8 mouse cellular contexts compared by ENCODE assay signal in the genomic region with DNA sequence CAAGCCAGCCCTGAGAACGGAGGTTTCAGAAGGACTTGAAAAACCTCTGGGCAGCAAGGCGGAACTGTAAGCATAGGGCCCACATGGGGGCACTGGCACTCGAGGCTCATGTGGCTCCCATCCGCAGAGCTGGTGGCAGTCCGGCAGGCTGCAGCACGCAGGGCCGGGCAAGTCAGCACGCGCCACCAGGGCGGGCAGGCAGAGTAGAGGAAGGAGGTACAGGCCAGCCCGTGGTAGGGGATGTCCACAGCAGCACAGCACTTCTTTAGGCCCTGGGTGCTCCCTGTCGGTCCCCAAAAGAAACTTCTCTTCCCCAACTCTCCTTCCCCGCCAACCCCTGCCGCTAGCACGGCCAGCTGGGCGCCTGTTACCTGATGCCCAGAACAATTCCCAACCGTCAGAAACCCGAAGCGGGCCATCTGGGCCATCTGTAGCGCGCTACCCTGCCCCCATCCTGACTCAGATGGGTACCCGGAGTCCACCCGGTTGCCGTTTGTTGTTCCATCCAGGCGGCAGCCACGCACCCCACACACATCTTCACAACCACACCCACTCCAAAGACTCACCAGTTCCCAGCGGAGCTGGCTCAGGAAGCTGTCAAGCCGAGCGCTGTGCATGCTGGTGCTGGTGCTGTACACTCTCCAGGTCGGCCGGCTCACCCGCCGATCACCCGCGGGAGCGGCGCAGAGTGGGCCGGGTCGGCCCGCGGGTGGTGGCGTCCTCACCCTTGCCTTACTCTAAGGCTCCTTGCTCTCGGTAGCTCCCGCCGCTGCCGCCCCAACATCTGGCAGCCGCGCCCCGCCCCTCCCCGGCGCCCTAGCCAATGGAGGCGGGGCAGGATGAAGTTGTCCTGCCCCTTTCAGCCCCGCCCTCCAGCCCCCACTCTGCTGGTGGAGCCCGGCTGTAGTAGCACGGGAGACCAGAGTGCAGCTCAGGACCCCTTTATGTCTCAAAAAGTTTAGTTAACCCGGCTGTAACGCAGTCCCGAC. TPM values are rescaled to one million over a fixed set of nuclear protein-coding genes. Genes with fewer than 3 reads are reported as not detected.
DNase-seq lines count a peak whose midpoint lies in the region; ATAC-seq and TF ChIP-seq lines count a peak whose summit lies in the region.

Inka1 (minus strand) TSS at position 749 of the 989 bp plus-strand sequence.

- H3K27me3 ChIP-seq in hindbrain, embryonic 15.5 days, result peaks cover 8% of the 10 kb centered on the region

- H3K27ac ChIP-seq in gastrocnemius, adult 2 months, result peak within 1 kb of the TSS; percentile 89
- peak within 1 kb of the TSS; percentile 67 for H3K27ac ChIP-seq in hindbrain, embryonic 15.5 days (replicated peaks)
- peak within 1 kb of the TSS; percentile 87 for H3K27ac ChIP-seq in left cerebral cortex, adult 2 months

- peak; percentile 77 for ATAC-seq in activated CD4-positive, CD25-positive, alpha-beta regulatory T cell, adult 4 months
- peak; percentile 26 for ATAC-seq in common myeloid progenitor, adult 5-6 weeks (replicated peaks; ENCODE audit: low read depth, poor library complexity, severe bottlenecking)
- ATAC-seq in hindbrain, embryonic 15.5 days (ENCODE audit: low FRiP score, low read depth), result peak; percentile 68
- peak; percentile 67 for ATAC-seq in megakaryocyte, adult 5-6 weeks (ENCODE audit: poor library complexity, severe bottlenecking)

- peak within 1 kb of the TSS; percentile 91 for H3K4me2 ChIP-seq in hindbrain, embryonic 15.5 days

- H3K9ac ChIP-seq in hindbrain, embryonic 15.5 days, result peak within 1 kb of the TSS; percentile 61

- peak within 1 kb of the TSS; percentile 73 for H3K4me3 ChIP-seq in gastrocnemius, adult 2 months
- H3K4me3 ChIP-seq in hindbrain, embryonic 15.5 days, result peak within 1 kb of the TSS; percentile 75
- H3K4me3 ChIP-seq in left cerebral cortex, adult 2 months, result peak within 1 kb of the TSS; percentile 59

- WGBS in hindbrain, embryonic 15.5 days, result 1% methylated on average over 58 of the region's 58 CpGs

- TF ChIP-seq CTCF in gastrocnemius, adult 2 months (IDR thresholded peaks at IDR 0.05), result peak; percentile 4; the same call in 1 of the 2 replicates
- TF ChIP-seq CTCF in left cerebral cortex, adult 2 months (IDR thresholded peaks at IDR 0.05), result no peak; the same call in none of the 2 replicates

- peaks cover 42% of the 10 kb centered on the region for H3K4me1 ChIP-seq in hindbrain, embryonic 15.5 days (replicated peaks)

- no peaks in the 10 kb centered on the region for H3K9me3 ChIP-seq in hindbrain, embryonic 15.5 days

- intact Hi-C loops in gastrocnemius, adult 2 months (cut with DNase I), result loop anchor here (1.0 to 2.0 kb wide), 3 partner anchors 22 to 80 kb away; partner anchors contain the start of gene Amigo3
- intact Hi-C loops in left cerebral cortex, adult 2 months (cut with DNase I), result loop anchor here (1.0 kb wide), 2 partner anchors 22 to 81 kb away; no protein-coding TSS in a partner anchor

- peak; percentile 94 for DNase-seq in gastrocnemius, adult 2 months
- peak; percentile 75 to 77 for DNase-seq in left cerebral cortex, adult 2 months (ENCODE audit: extremely low spot score in 1 of 2, low spot score in 2 of 2)
- DNase-seq in right cerebral cortex, postnatal 10 days (ENCODE audit: low spot score in 2 of 2), result peak; percentile 81 to 83
- peak; percentile 42 for DNase-seq in urinary bladder, postnatal 10 days (ENCODE audit: low spot score)

- no peaks in the 10 kb centered on the region for H3K36me3 ChIP-seq in hindbrain, embryonic 15.5 days

RNA-seq across cellular contexts. Expression of gene Inka1, which starts in this region (rescaled TPM):
- under 1 TPM; 0.33 to 0.51 TPM for polyA plus RNA-seq in activated CD4-positive, CD25-positive, alpha-beta regulatory T cell, adult 4 months (2017; shearing (Covaris generic))
- 38.5 and 45.8 TPM in 2 replicates for total RNA-seq in common myeloid progenitor, adult 5-6 weeks (2017)
- 1 to 10 TPM; 1.1 to 3.2 TPM for total RNA-seq in gastrocnemius, adult 2 months (2021)
- 17.9 and 20.2 TPM in 2 replicates for polyA plus RNA-seq in hindbrain, embryonic 15.5 days (2015; fragmentation: Nextera tagmentation; extraction: Ambion mirVana)
- 1 to 10 TPM; 2.8 to 4.0 TPM for total RNA-seq in left cerebral cortex, adult 2 months (2021)
- 1.8 and 4.7 TPM in 2 replicates for total RNA-seq in megakaryocyte, adult 5-6 weeks (2015)
- 2.6 and 3.2 TPM in 2 replicates for total RNA-seq in megakaryocyte, adult 5-6 weeks (2017)

Comparison
In these comparisons a context has a peak if more than half of its experiments do, and no peak if none do; other contexts are left out.
1. Peak in every context shown above with its lines: DNase-seq, ATAC-seq, H3K4me3 ChIP-seq and H3K27ac ChIP-seq.
2. RNA of gene Inka1 (polyA plus RNA-seq): 17.9 to 20.2 TPM in hindbrain, embryonic 15.5 days; 0.33 to 0.51 TPM in activated CD4-positive, CD25-positive, alpha-beta regulatory T cell, adult 4 months; every median in the first group is over 10 times any median in the second.
3. Peak in ATAC-seq in activated CD4-positive, CD25-positive, alpha-beta regulatory T cell, adult 4 months; RNA of the gene not detected or under 1 TPM.
4. ATAC-seq: peak in every context shown above with its lines; median percentile 77 in activated CD4-positive, CD25-positive, alpha-beta regulatory T cell, adult 4 months; 68 in hindbrain, embryonic 15.5 days; 67 in megakaryocyte, adult 5-6 weeks; 26 in common myeloid progenitor, adult 5-6 weeks.
5. DNase-seq: peak in every context shown above with its lines; median percentile 94 in gastrocnemius, adult 2 months; 82 in right cerebral cortex, postnatal 10 days; 76 in left cerebral cortex, adult 2 months; 42 in urinary bladder, postnatal 10 days.